Mouse (Mus musculus) heart, embryonic 16.5 days (tissue): ENCODE measurements around the gene Gm17720. TPM values are rescaled to one million over a fixed set of nuclear protein-coding genes. Genes with fewer than 3 reads are reported as not detected.

Experiments used
- ATAC-seq: fragments of 200-750 bp; cut with Nextera tagmentation; replicated peaks from 2 replicates; pipeline ENCODE4 v1.8.0; 2017; ENCODE audit warnings: moderate number of reproducible peaks; ENCODE audit not compliant: insufficient read depth, low FRiP score; ENCODE audit errors: extremely low read depth
- H3K27ac ChIP-seq: fragments of 300-500 bp; sonication (generic); 2 replicates; pipeline ENCODE4 v1.5.1; 2014; ENCODE audit warnings: mild to moderate bottlenecking, low read length, control low read depth, moderate library complexity
- H3K27me3 ChIP-seq: fragments of 300-500 bp; sonication (generic); 2 replicates; pipeline ENCODE4 v1.6.1; 2014; ENCODE audit warnings: low read length, mixed read lengths; ENCODE audit not compliant: control insufficient read depth, insufficient read depth
- H3K36me3 ChIP-seq: fragments of 300-500 bp; sonication (generic); 2 replicates; pipeline ENCODE4 v1.6.1; 2014; ENCODE audit not compliant: control insufficient read depth, insufficient read depth
- H3K4me1 ChIP-seq: fragments of 300-500 bp; sonication (generic); 2 replicates; pipeline ENCODE4 v1.6.1; 2014; ENCODE audit warnings: low read length, mixed read lengths; ENCODE audit not compliant: control insufficient read depth, insufficient read depth
- H3K4me2 ChIP-seq: fragments of 300-500 bp; sonication (generic); 2 replicates; pipeline ENCODE4 v1.6.1; 2014; ENCODE audit warnings: low read depth, mild to moderate bottlenecking, control low read depth, low read length
- H3K4me3 ChIP-seq: fragments of 300-500 bp; sonication (generic); 2 replicates; pipeline ENCODE4 v1.5.1; 2014; ENCODE audit warnings: mild to moderate bottlenecking, control low read depth, low read length
- H3K9ac ChIP-seq: fragments of 300-500 bp; sonication (generic); 2 replicates; pipeline ENCODE4 v1.6.1; 2014; ENCODE audit warnings: low read length, control low read depth
- H3K9me3 ChIP-seq: fragments of 300-500 bp; sonication (generic); replicated peaks from 2 replicates; pipeline ENCODE4 v1.6.1; 2016; ENCODE audit warnings: low read length; ENCODE audit not compliant: control insufficient read depth
- WGBS: fragments of 180-500 bp; shearing (Covaris S2); extraction: QIAGEN DNeasy Blood & Tissue Kit; methylation state at CpG from one replicate; pipeline ENCODE4 v1.1.7; 2014; 5-methylcytosine and 5-hydroxymethylcytosine counted together
- polyA plus RNA-seq: library from polyadenylated mRNA; unstranded; fragments of >200 nt; fragmentation: Nextera tagmentation; extraction: Ambion mirVana; gene quantifications from 2 replicates; pipeline ENCODE4 v1.2.1, GENCODE M21; 2015

Gene Gm17720
- not detected in 2 replicates for polyA plus RNA-seq

- H3K36me3 ChIP-seq: no peaks in the 10 kb centered on the region
- H3K4me1 ChIP-seq: no peaks in the 10 kb centered on the region
- WGBS: 89% methylated on average over 3 of the region's 3 CpGs
- H3K4me2 ChIP-seq: no peak within 1 kb of the TSS
- no peak within 1 kb of the TSS for H3K9ac ChIP-seq
- H3K27me3 ChIP-seq: no peaks in the 10 kb centered on the region
- H3K27ac ChIP-seq: no peak within 1 kb of the TSS
- no peak for ATAC-seq
- H3K9me3 ChIP-seq: no peaks in the 10 kb centered on the region
- no peak within 1 kb of the TSS for H3K4me3 ChIP-seq
Measured at GRCm38 (mm10) chr8:110102653-110103052, at the start of gene Gm17720. Gm17720 (minus strand) TSS chr8:110102753.

GRCm38 (mm10) chr8:110145538-110145937, 43.0 kb upstream of the Gm17720 start:
- ATAC-seq: no peak
- Histone ChIP-seq H3K27me3 (no peaks in the 10 kb centered on the region), H3K9me3 (no peaks in the 10 kb centered on the region), H3K9ac (no peak overlapping the region), H3K4me1 (no peaks in the 10 kb centered on the region), H3K27ac (no peak overlapping the region), H3K36me3 (no peaks in the 10 kb centered on the region), H3K4me3 (no peak overlapping the region), H3K4me2 (no peak overlapping the region)
- 3% methylated on average over 4 of the region's 4 CpGs for WGBS

- no peak overlapping the region for H3K4me3 ChIP-seq
- no peaks in the 10 kb centered on the region for H3K36me3 ChIP-seq
- no peaks in the 10 kb centered on the region for H3K4me1 ChIP-seq
- no peak for ATAC-seq
- H3K9me3 ChIP-seq: no peaks in the 10 kb centered on the region
- H3K27me3 ChIP-seq: no peaks in the 10 kb centered on the region
- no peak overlapping the region for H3K4me2 ChIP-seq
- WGBS: 58% methylated on average over 4 of the region's 4 CpGs
- no peak overlapping the region for H3K27ac ChIP-seq
- no peak overlapping the region for H3K9ac ChIP-seq
Measured at GRCm38 (mm10) chr8:110140770-110141169, 38.2 kb upstream of the Gm17720 start.

GRCm38 (mm10) chr8:110140156-110140555, 37.6 kb upstream of the Gm17720 start:
- Histone ChIP-seq H3K9me3 (no peaks in the 10 kb centered on the region), H3K27ac (no peak overlapping the region), H3K27me3 (no peaks in the 10 kb centered on the region), H3K4me2 (no peak overlapping the region), H3K4me3 (no peak overlapping the region), H3K36me3 (no peaks in the 10 kb centered on the region), H3K9ac (no peak overlapping the region), H3K4me1 (no peaks in the 10 kb centered on the region)
- WGBS: 71% methylated on average over 3 of the region's 3 CpGs
- ATAC-seq: no peak

- H3K4me2 ChIP-seq: no peak overlapping the region
- no peaks in the 10 kb centered on the region for H3K36me3 ChIP-seq
- no peaks in the 10 kb centered on the region for H3K9me3 ChIP-seq
- 74% methylated on average over 7 of the region's 7 CpGs for WGBS
- H3K4me3 ChIP-seq: no peak overlapping the region
- H3K4me1 ChIP-seq: no peaks in the 10 kb centered on the region
- no peak overlapping the region for H3K27ac ChIP-seq
- no peak for ATAC-seq
- no peak overlapping the region for H3K9ac ChIP-seq
- H3K27me3 ChIP-seq: no peaks in the 10 kb centered on the region
Measured at GRCm38 (mm10) chr8:110135515-110135914, 33.0 kb upstream of the Gm17720 start.

- H3K36me3 ChIP-seq: no peaks in the 10 kb centered on the region
- no peak overlapping the region for H3K4me3 ChIP-seq
- H3K27me3 ChIP-seq: no peaks in the 10 kb centered on the region
- 81% methylated on average over 8 of the region's 8 CpGs for whole genome bisulfite sequencing
- no peak overlapping the region for H3K4me2 ChIP-seq
- no peak overlapping the region for H3K9ac ChIP-seq
- H3K9me3 ChIP-seq: no peaks in the 10 kb centered on the region
- H3K27ac ChIP-seq: no peak overlapping the region
- H3K4me1 ChIP-seq: no peaks in the 10 kb centered on the region
- ATAC-seq: no peak
Measured at GRCm38 (mm10) chr8:110134236-110134635, 31.7 kb upstream of the Gm17720 start.

- H3K4me1 ChIP-seq: no peaks in the 10 kb centered on the region
- no peak for ATAC-seq
- no peaks in the 10 kb centered on the region for H3K36me3 ChIP-seq
- no peaks in the 10 kb centered on the region for H3K27me3 ChIP-seq
- no peak overlapping the region for H3K4me3 ChIP-seq
- no peak overlapping the region for H3K27ac ChIP-seq
- 18% methylated on average over 13 of the region's 13 CpGs for WGBS
- no peak overlapping the region for H3K4me2 ChIP-seq
- H3K9me3 ChIP-seq: no peaks in the 10 kb centered on the region
- no peak overlapping the region for H3K9ac ChIP-seq
Measured at GRCm38 (mm10) chr8:110130537-110130936, 28.0 kb upstream of the Gm17720 start.

- no peak overlapping the region for H3K4me3 ChIP-seq
- no peak overlapping the region for H3K27ac ChIP-seq
- no peaks in the 10 kb centered on the region for H3K27me3 ChIP-seq
- H3K9me3 ChIP-seq: peaks cover 3% of the 10 kb centered on the region
- no peak overlapping the region for H3K9ac ChIP-seq
- no peaks in the 10 kb centered on the region for H3K36me3 ChIP-seq
- H3K4me2 ChIP-seq: no peak overlapping the region
- no peaks in the 10 kb centered on the region for H3K4me1 ChIP-seq
- ATAC-seq: no peak
- 40% methylated on average over 6 of the region's 6 CpGs for WGBS
Measured at GRCm38 (mm10) chr8:110119715-110120114, 17.2 kb upstream of the Gm17720 start.

GRCm38 (mm10) chr8:110101676-110102075, 877 bp downstream of the Gm17720 start:
- no peak overlapping the region for H3K9ac ChIP-seq
- H3K4me1 ChIP-seq: no peaks in the 10 kb centered on the region
- no peak overlapping the region for H3K4me2 ChIP-seq
- no peak overlapping the region for H3K27ac ChIP-seq
- H3K4me3 ChIP-seq: no peak overlapping the region
- 81% methylated on average over 15 of the region's 15 CpGs for WGBS
- no peaks in the 10 kb centered on the region for H3K36me3 ChIP-seq
- H3K9me3 ChIP-seq: no peaks in the 10 kb centered on the region
- no peaks in the 10 kb centered on the region for H3K27me3 ChIP-seq
- ATAC-seq: no peak

- no peak within 1 kb of the TSS for H3K4me2 ChIP-seq
- no peaks in the 10 kb centered on the region for H3K4me1 ChIP-seq
- ATAC-seq: no peak
- H3K4me3 ChIP-seq: no peak within 1 kb of the TSS
- no peak within 1 kb of the TSS for H3K27ac ChIP-seq
- no peaks in the 10 kb centered on the region for H3K27me3 ChIP-seq
- no peaks in the 10 kb centered on the region for H3K36me3 ChIP-seq
- H3K9ac ChIP-seq: no peak within 1 kb of the TSS
- 84% methylated on average over 12 of the region's 12 CpGs for WGBS
- H3K9me3 ChIP-seq: no peaks in the 10 kb centered on the region
Measured at GRCm38 (mm10) chr8:110100907-110101306, 1.6 kb downstream of the Gm17720 start, which contains the start of gene Gm21964. Gm21964 (plus strand) TSS chr8:110101207.
